Mouse (Mus musculus): ENCODE results near the gene Sept9. TPM values are rescaled to one million over a fixed set of nuclear protein-coding genes. Genes with fewer than 3 reads are reported as not detected.
"Not testable (repeated sequence)": the region's sequence is repeated elsewhere in the genome, so short reads cannot be mapped to it uniquely, and the experiment has no call there.

Sept9 gene
- polyA plus RNA-seq, 1 experiment from 2014 or later = 166 TPM

DNA sequence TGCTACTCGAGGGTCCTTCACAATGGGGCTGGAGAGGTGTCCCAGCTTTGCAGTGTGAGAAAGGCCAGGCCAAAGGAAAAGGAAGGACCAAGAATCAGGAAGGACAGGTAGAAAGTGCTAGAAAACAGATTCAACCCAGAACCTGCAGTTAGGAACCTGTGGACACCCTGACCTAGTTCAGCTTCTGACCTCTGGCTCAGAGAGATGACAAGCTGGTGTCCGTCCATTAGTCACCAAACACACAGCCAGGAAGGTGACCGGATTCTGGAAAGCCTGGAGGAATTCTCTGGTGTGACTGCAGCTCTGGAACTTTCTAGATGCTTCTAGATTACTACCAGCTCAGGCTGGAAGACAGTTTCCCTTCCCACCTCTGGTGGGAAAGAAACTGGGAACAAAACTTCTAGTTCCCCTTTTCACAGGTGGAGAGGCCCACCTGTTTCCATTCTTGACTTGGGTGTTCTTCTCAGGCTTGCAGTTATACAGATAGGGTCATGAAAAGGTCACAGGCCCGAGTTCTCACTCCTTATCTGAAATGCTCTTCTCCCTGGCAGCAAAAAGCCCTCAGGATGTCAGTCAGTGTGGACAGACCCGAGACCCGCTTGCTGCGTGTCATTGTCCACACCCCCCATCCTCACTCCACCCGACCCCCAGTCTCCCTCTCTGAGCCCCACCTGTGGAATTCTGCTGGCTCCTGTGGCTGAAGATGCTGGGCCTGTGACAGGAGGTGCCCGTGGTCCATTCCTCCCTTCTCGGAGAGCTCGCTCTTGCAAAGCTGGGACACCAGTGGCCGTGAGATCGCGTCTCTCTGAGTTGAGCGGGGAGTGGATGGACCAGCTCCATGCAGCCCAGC, 123.5 kb downstream of the Sept9 start:
- WGBS = 72% methylated on average over 15 of the region's 15 CpGs
- Histone ChIP-seq H3K4me1 (replicated peaks) (peaks cover 78% of the 10 kb centered on the region), H3K4me2 (replicated peaks) (no peak overlapping the region), H3K9me3 (no peaks in the 10 kb centered on the region), H3K27me3 (replicated peaks) (no peaks in the 10 kb centered on the region), H3K4me3 (replicated peaks) (no peak overlapping the region), H3K27ac (0 out of 2 replicates have a peak overlapping the region, but pooled peaks have one; percentile 20), H3K9ac (no peak overlapping the region), H3K36me3 (no peaks in the 10 kb centered on the region)
- no peak for ATAC-seq

DNA sequence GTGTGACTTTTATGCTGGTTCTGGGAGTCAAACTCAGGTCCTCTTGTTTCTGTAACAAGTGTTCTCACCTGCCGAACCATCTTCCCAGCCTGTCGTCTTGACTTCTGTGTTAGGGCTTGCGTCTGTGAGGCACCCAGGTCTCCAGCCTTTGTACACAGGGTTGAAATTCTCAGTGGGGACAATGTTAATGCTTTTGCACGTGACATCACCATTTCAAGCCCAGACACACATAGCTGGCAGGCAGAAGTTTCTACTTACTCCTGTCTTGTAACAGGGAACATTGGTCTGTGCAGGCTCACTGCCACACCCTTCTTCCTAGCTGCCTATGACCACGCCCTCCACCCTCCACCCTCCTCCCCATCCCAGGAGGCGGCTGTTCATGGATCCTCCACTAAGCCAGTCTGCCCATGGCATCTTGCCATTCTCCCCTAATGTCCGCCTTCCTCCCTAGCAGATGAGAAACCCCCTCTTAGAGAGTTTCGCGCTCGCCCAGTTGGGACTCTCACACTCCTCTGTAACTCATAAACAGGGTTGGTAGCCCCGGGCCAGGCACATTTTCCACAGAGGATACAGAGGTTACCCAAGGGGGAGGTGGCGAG, 124.6 kb downstream of the Sept9 start:
- peak overlapping the region; percentile 39 for H3K27ac ChIP-seq
- 0 out of 2 replicates have a peak, but pooled peaks have one; percentile 36 for ATAC-seq
- H3K9me3 ChIP-seq = no peaks in the 10 kb centered on the region
- WGBS = 57% methylated on average over 12 of the region's 12 CpGs
- H3K36me3 ChIP-seq = no peaks in the 10 kb centered on the region
- H3K4me2 ChIP-seq (replicated peaks) = no peak overlapping the region
- no peaks in the 10 kb centered on the region for H3K27me3 ChIP-seq (replicated peaks)
- peaks cover 73% of the 10 kb centered on the region for H3K4me1 ChIP-seq (replicated peaks)
- H3K9ac ChIP-seq = no peak overlapping the region
- H3K4me3 ChIP-seq (replicated peaks) = no peak overlapping the region

DNA sequence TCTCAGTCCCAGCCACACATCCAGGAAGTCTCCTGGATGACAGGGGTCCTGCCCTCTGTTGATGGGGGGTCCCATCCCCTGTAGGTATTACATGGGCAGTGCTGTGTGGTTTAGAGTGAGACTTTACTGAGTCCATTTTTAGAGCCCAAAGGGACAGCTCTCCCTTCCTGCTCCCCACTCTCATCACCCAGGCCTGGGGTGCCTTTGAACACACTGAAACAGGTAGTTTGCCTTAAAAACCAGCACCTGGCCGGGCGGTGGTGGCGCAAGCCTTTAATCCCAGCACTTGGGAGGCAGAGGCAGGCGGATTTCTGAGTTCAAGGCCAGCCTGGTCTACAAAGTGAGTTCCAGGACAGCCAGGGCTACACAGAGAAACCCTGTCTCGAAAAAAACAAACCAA, 125.3 kb downstream of the Sept9 start:
- H3K27me3 ChIP-seq (replicated peaks); H3K9me3 ChIP-seq; H3K27ac ChIP-seq; H3K4me3 ChIP-seq (replicated peaks); H3K36me3 ChIP-seq; H3K9ac ChIP-seq; ATAC-seq; H3K4me2 ChIP-seq (replicated peaks): not testable (repeated sequence)
- H3K4me1 ChIP-seq (replicated peaks) = peaks cover 66% of the 10 kb centered on the region
- WGBS = 85% methylated on average over 5 of the region's 5 CpGs

DNA sequence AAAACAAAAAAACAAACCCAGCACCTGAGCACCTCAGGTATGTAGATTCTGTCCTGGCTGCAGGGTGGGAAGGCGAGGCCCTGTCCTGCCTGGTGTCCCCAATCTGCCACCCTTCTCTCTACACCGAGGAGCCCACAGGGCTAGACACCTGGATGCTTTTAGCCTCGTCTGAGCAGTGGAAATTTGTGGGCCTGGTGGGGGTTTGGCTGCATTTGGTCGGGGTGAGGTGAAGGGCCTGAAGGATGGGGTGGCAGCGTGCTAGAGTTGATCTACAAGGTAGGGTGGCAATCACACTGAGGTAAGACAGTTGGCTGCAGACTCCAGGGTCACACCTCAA, 125.6 kb downstream of the Sept9 start:
- no peaks in the 10 kb centered on the region for H3K9me3 ChIP-seq
- H3K4me1 ChIP-seq (replicated peaks) = peaks cover 66% of the 10 kb centered on the region
- H3K9ac ChIP-seq = no peak overlapping the region
- H3K36me3 ChIP-seq = no peaks in the 10 kb centered on the region
- no peak overlapping the region for H3K4me3 ChIP-seq (replicated peaks)
- no peaks in the 10 kb centered on the region for H3K27me3 ChIP-seq (replicated peaks)
- H3K27ac ChIP-seq = peak overlapping the region; percentile 2; the same call in 1 of the 2 replicates
- ATAC-seq = no peak
- no peak overlapping the region for H3K4me2 ChIP-seq (replicated peaks)
- WGBS = 73% methylated on average over 5 of the region's 5 CpGs

DNA sequence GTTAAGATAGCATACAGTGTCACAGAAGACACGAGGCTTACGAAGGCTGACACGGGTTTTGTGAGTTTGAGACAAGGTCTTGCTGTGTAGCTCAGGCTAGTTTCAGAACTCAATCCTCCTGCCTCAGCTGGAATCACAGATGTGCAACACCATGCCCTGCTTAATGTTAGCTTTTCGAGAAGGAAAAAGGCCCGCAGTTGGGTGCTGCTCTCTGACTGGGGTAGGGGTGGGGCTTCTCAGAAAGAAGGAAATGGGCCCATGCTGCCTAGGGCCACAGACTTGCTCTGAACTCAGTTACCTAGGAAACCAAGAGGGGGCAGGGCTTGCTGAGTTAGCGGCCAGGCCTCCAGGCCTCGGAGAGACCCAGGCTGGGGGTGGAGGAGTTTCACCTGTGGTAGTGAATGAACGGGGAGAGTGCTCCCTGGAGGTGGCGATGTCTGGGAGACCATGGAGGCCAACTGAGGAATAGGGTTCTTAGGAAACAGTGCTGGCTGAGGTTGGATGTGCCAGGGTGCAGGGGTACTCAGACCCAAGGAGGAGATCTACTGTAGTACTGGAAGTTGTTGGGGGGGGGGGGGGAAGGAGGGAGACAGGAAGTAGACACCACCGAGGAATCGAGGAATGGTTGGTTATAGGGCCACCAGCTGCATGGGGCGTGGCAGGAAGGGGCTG, 126.1 kb downstream of the Sept9 start:
- Histone ChIP-seq H3K27me3 (replicated peaks) (no peaks in the 10 kb centered on the region), H3K4me3 (replicated peaks) (no peak overlapping the region), H3K4me2 (replicated peaks) (no peak overlapping the region), H3K9me3 (no peaks in the 10 kb centered on the region), H3K27ac (peak overlapping the region; percentile 44; the same call in 1 of the 2 replicates), H3K36me3 (no peaks in the 10 kb centered on the region), H3K9ac (no peak overlapping the region), H3K4me1 (replicated peaks) (peaks cover 66% of the 10 kb centered on the region)
- 37% methylated on average over 12 of the region's 12 CpGs for WGBS
- ATAC-seq = peak; percentile 32; the same call in 1 of the 2 replicates

DNA sequence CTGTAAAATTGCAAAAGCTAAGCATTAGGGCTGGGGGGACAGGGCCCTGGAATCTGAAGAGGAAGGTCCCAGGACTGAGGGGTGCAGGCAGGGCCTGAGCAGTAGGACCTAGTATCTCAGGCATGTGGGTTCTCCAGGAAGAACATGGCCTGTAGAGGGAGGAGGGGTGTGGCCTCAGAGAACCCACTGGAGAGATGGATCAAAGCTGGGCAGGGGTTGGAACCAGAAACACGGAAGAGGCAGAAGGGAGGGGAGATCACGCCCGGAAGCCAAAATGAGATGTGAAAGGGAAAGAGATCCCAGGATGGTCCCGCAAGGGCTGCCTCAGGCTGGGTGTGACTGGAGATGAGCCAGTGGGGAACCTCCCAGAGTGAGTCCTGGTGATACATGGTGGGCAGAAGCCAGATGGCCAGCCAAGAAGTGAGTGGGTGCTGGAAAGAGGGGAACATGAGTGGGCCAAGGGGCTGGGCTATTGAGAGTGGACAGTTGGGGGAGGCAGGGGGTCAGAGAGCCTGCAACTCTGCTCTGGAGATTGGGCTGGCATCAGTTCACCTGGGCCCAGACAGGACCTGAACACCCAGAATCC, 126.8 kb downstream of the Sept9 start:
- no peak for ATAC-seq
- 58% methylated on average over 4 of the region's 4 CpGs for WGBS
- no peak overlapping the region for H3K9ac ChIP-seq
- no peaks in the 10 kb centered on the region for H3K9me3 ChIP-seq
- H3K4me3 ChIP-seq (replicated peaks) = no peak overlapping the region
- H3K4me2 ChIP-seq (replicated peaks) = no peak overlapping the region
- peak overlapping the region; percentile 44; the same call in 1 of the 2 replicates for H3K27ac ChIP-seq
- H3K36me3 ChIP-seq = no peaks in the 10 kb centered on the region
- peaks cover 69% of the 10 kb centered on the region for H3K4me1 ChIP-seq (replicated peaks)
- H3K27me3 ChIP-seq (replicated peaks) = no peaks in the 10 kb centered on the region

DNA sequence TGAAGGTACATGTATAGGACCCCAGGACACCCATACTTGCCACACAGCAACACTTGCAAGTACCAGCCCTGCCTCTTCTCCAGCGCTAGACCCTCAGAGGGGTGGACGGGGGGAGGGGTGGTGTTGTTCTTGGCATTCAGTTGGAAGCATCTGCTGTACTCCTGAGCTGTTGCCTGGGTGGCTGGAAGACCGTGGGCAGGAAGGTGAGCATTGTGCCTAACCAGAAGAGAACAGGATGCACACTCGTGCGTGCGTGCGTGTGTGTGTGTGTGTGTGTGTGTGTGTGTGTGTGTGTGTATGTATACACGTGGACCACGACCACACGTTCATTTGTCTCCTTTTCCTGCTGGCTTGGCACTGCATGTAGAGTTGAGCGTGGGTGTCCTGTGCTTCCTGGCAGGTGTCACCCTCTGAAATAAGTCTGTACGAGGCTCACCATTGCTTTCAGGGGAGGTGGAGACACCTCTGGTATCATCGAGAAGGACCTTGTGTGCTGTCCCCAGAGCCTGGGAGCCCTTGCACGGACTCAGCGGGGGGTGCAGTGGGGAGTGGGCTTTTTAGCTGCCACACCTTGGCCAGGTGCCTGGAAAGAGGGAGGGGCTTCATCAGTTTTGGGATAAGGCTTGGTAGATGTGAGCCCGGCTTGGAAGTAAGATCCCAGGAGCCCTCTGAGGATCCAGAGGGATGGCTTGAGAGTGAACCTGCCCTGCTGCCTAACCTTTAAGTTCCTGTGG, 127.6 kb downstream of the Sept9 start:
- Histone ChIP-seq H3K36me3 (no peaks in the 10 kb centered on the region), H3K4me1 (replicated peaks) (peaks cover 77% of the 10 kb centered on the region), H3K4me3 (replicated peaks) (no peak overlapping the region), H3K4me2 (replicated peaks) (no peak overlapping the region), H3K9me3 (no peaks in the 10 kb centered on the region), H3K9ac (no peak overlapping the region), H3K27ac (0 out of 2 replicates have a peak overlapping the region, but pooled peaks have one; percentile 27), H3K27me3 (replicated peaks) (no peaks in the 10 kb centered on the region)
- 73% methylated on average over 16 of the region's 16 CpGs for WGBS
- no peak for ATAC-seq

DNA sequence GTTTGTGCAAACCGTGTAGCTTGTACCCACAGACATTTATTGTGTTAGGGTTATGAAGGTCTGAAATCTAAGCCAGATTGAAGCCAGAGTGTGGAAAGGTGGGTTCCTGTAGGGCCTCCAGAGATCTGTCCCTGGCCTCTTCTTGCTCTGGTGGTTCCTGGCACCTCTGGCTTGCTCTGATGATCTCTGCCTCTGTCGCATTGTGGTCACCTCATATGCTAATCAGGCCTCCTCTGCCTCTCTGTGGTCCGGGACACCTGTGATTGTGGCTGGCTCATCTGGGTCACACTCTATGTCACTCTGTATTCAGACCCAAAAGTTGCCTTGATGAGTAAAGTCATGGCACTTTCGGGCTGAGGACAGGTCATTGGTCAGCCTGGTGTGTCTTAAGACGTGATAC, 128.2 kb downstream of the Sept9 start:
- H3K4me2 ChIP-seq (replicated peaks) = no peak overlapping the region
- H3K9ac ChIP-seq = no peak overlapping the region
- peaks cover 76% of the 10 kb centered on the region for H3K4me1 ChIP-seq (replicated peaks)
- H3K9me3 ChIP-seq = no peaks in the 10 kb centered on the region
- no peaks in the 10 kb centered on the region for H3K36me3 ChIP-seq
- H3K4me3 ChIP-seq (replicated peaks) = no peak overlapping the region
- H3K27me3 ChIP-seq (replicated peaks) = no peaks in the 10 kb centered on the region
- no peak for ATAC-seq
- WGBS = 83% methylated on average over 5 of the region's 5 CpGs
- H3K27ac ChIP-seq = no peak overlapping the region

DNA sequence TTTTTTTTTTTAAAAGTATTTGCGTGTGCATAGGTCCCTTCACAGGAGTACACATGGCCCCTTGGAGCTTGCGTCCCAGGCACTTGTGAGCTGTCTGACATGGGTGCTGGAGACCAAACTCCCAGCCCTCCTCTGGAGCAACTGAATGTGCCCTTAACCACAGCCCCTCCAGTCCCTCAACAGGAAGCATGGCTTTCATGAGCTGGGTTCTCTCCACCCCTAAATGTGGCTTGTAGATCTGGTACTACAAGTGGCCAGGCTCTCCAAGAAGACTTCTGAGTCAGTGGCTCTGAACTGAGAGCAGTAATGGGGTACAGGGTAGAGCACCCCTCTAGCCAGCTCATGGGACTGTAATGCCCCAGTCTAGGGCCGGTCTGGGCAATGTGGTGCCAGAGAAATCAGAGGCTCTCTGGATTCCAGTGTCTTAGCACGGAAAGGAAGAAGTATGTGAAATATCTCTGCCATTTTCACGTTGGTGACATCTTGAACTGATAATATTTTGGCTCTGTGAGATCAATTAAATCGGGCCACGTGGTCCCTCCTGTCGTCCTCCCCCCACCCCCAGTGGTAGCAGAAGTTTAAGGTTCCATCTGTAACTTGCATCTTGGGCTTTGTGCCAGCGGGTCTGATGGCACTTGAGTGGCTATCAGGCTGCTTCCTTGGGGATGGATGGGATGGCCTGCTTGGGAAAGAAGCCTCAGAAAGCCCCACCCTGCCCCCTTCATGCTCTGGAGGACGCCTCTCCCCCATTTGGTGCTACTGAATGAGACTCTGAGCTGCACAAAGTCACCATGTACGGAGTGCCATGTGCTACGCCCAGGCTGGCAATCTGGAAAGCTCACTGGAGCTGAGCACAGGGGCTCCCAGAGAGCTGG, 130.9 kb downstream of the Sept9 start:
- Histone ChIP-seq H3K27me3 (replicated peaks) (no peaks in the 10 kb centered on the region), H3K27ac (peak overlapping the region; percentile 97), H3K9ac (0 out of 2 replicates have a peak overlapping the region, but pooled peaks have one; percentile 13), H3K36me3 (no peaks in the 10 kb centered on the region), H3K4me2 (replicated peaks) (peak overlapping the region; percentile 88; the same call in 1 of the 2 replicates), H3K4me1 (replicated peaks) (peaks cover 78% of the 10 kb centered on the region), H3K9me3 (no peaks in the 10 kb centered on the region), H3K4me3 (replicated peaks) (no peak overlapping the region)
- WGBS = 70% methylated on average over 12 of the region's 12 CpGs
- ATAC-seq = no peak

DNA sequence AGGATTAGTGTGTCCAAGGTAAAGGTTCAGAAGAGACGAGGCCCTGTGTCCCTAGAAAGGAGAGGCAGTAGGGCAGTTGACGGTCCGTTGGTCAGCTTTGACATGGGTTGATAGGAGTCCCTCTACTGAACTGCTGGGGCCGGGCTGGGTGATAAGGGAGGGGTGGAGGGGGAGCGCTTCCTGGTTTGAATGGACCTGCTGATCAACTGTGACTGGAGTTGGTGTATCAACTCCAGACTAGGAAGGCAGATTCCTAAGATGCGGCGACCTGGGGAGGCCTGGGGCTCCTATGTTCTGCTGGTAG, 131.4 kb downstream of the Sept9 start:
- Histone ChIP-seq H3K27me3 (replicated peaks) (no peaks in the 10 kb centered on the region), H3K4me3 (replicated peaks) (0 out of 2 replicates have a peak overlapping the region, but pooled peaks have one; percentile 61), H3K4me1 (replicated peaks) (peaks cover 78% of the 10 kb centered on the region), H3K9ac (0 out of 2 replicates have a peak overlapping the region, but pooled peaks have one; percentile 18), H3K27ac (peak overlapping the region; percentile 97), H3K4me2 (replicated peaks) (peak overlapping the region; percentile 88), H3K9me3 (no peaks in the 10 kb centered on the region), H3K36me3 (no peaks in the 10 kb centered on the region)
- ATAC-seq = no peak
- 45% methylated on average over 7 of the region's 7 CpGs for WGBS
